Comparison of ENCODE assay signal across 12 mouse cellular contexts in the genomic region with DNA sequence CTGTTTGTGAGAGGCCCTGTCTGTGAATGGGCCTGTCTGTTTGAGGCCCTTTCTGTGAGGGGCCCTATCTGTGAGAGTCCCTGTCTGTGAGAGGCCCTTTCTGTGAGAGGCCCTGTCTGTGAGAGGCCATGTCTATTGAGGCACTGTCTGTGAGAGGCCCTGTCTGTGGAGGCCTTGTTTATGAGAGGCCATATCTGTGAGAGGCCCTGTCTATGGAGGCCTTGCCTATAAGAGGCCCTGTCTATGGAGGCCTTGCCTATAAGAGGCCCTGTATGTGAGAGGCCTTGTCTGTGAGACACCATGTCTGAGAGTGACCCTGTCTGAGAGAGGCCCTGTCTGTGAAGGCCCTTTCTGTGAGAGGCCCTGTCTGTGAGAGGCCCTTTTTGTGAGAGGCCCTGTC. TPM values are rescaled to one million over a fixed set of nuclear protein-coding genes. Genes with fewer than 3 reads are reported as not detected.
DNase-seq lines count a peak whose midpoint lies in the region; ATAC-seq and TF ChIP-seq lines count a peak whose summit lies in the region.
"Had no signal": no experiment of that assay in that cellular context is flagged by ENCODE, and none has a peak within 500 bp of the region (broad histone marks: within the 10 kb centered on the region; RNA-seq: fewer than 3 reads in every experiment).

No protein-coding gene starts in this region.

- no peak overlapping the region for H3K4me3 ChIP-seq in heart, embryonic 12.5 days
- H3K4me3 ChIP-seq in midbrain, embryonic 13.5 days (replicated peaks): no peak overlapping the region
- H3K4me3 ChIP-seq in midbrain, embryonic 16.5 days (ENCODE audit: low read depth, low read length): no peak overlapping the region
- H3K4me3 ChIP-seq in intestine, postnatal 0 days (ENCODE audit: low read depth, low read length): no peak overlapping the region
- no peak overlapping the region for H3K4me3 ChIP-seq in stomach, embryonic 15.5 days (replicated peaks)
- H3K4me3 ChIP-seq in layer of hippocampus, adult 2 months: no peak overlapping the region
- H3K4me3 ChIP-seq: heart, embryonic 15.5 days had no signal

- intact Hi-C loops in heart, postnatal 10 days (cut with DNase I): no loop called here

- H3K27me3 ChIP-seq in heart, embryonic 12.5 days (replicated peaks): no peaks in the 10 kb centered on the region
- H3K27me3 ChIP-seq in midbrain, embryonic 13.5 days: no peaks in the 10 kb centered on the region
- H3K27me3 ChIP-seq in midbrain, embryonic 16.5 days (ENCODE audit: control insufficient read depth, insufficient read depth, low read depth, low read length): no peaks in the 10 kb centered on the region
- H3K27me3 ChIP-seq in intestine, postnatal 0 days (replicated peaks; ENCODE audit: control insufficient read depth, insufficient read depth, low read length): no peaks in the 10 kb centered on the region
- H3K27me3 ChIP-seq in stomach, embryonic 15.5 days (replicated peaks): no peaks in the 10 kb centered on the region
- H3K27me3 ChIP-seq: heart, embryonic 15.5 days had no signal

- TF ChIP-seq CTCF in intestine, postnatal 0 days (IDR thresholded peaks at IDR 0.05; ENCODE audit: low read depth): no peak
- TF ChIP-seq CTCF in layer of hippocampus, adult 2 months (conservative IDR thresholded peaks at IDR 0.05): no peak

- H3K36me3 ChIP-seq in heart, embryonic 12.5 days: peaks cover 27% of the 10 kb centered on the region; the same call in 1 of the 2 replicates
- H3K36me3 ChIP-seq in midbrain, embryonic 13.5 days: peaks cover 39% of the 10 kb centered on the region
- peaks cover 9% of the 10 kb centered on the region; the same call in 1 of the 2 replicates for H3K36me3 ChIP-seq in midbrain, embryonic 16.5 days (ENCODE audit: control insufficient read depth, insufficient read depth, low read length)
- H3K36me3 ChIP-seq in intestine, postnatal 0 days (ENCODE audit: control insufficient read depth, insufficient read depth): peaks cover 17% of the 10 kb centered on the region; the same call in 1 of the 2 replicates
- H3K36me3 ChIP-seq in stomach, embryonic 15.5 days: 0 out of 2 replicates have a peak, but pooled peaks cover under 1% of the 10 kb centered on the region
- H3K36me3 ChIP-seq: heart, embryonic 15.5 days had no signal

- H3K27ac ChIP-seq in heart, embryonic 12.5 days (ENCODE audit: poor library complexity, severe bottlenecking): peak overlapping the region; percentile 63
- H3K27ac ChIP-seq in midbrain, embryonic 13.5 days: 0 out of 2 replicates have a peak overlapping the region, but pooled peaks have one; percentile 25
- H3K27ac ChIP-seq in midbrain, embryonic 16.5 days (ENCODE audit: low read length): no peak overlapping the region
- H3K27ac ChIP-seq in intestine, postnatal 0 days (ENCODE audit: low read depth, low read length): peak overlapping the region; percentile 87
- no peak overlapping the region for H3K27ac ChIP-seq in stomach, embryonic 15.5 days
- no peak overlapping the region for H3K27ac ChIP-seq in layer of hippocampus, adult 2 months
- H3K27ac ChIP-seq: heart, embryonic 15.5 days; macrophage had no signal

- DNase-seq in heart, postnatal 10 days: no peak
- no peak for DNase-seq in layer of hippocampus, adult 2 months (ENCODE audit: low spot score in 2 of 2)
- no peak for DNase-seq in B cell, adult 2 months
- DNase-seq: adrenal gland, postnatal 36 days had no signal

- no peaks in the 10 kb centered on the region for H3K9me3 ChIP-seq in heart, embryonic 12.5 days (replicated peaks)
- no peaks in the 10 kb centered on the region for H3K9me3 ChIP-seq in midbrain, embryonic 13.5 days
- H3K9me3 ChIP-seq in midbrain, embryonic 16.5 days (replicated peaks; ENCODE audit: control insufficient read depth, low read length, poor library complexity, severe bottlenecking): no peaks in the 10 kb centered on the region
- H3K9me3 ChIP-seq in intestine, postnatal 0 days (ENCODE audit: control insufficient read depth): no peaks in the 10 kb centered on the region
- H3K9me3 ChIP-seq in stomach, embryonic 15.5 days: no peaks in the 10 kb centered on the region
- H3K9me3 ChIP-seq: heart, embryonic 15.5 days had no signal

- ATAC-seq in heart, embryonic 12.5 days (ENCODE audit: insufficient number of reproducible peaks, low FRiP score): peak; percentile 62; the same call in 1 of the 2 replicates
- no peak for ATAC-seq in midbrain, embryonic 13.5 days
- ATAC-seq in midbrain, embryonic 16.5 days: no peak
- ATAC-seq in intestine, postnatal 0 days: peak; percentile 91
- peak; percentile 87 for ATAC-seq in stomach, embryonic 15.5 days (ENCODE audit: insufficient read depth, low FRiP score, low read depth)
- ATAC-seq: CD4-positive, CD25-positive, alpha-beta regulatory T cell, adult 4 months had no signal

- H3K4me2 ChIP-seq in heart, embryonic 12.5 days: no peak overlapping the region
- H3K4me2 ChIP-seq in midbrain, embryonic 13.5 days (replicated peaks): no peak overlapping the region
- no peak overlapping the region for H3K4me2 ChIP-seq in midbrain, embryonic 16.5 days (ENCODE audit: low read length)
- H3K4me2 ChIP-seq in intestine, postnatal 0 days (replicated peaks; ENCODE audit: low read depth): no peak overlapping the region
- H3K4me2 ChIP-seq in stomach, embryonic 15.5 days: no peak overlapping the region
- H3K4me2 ChIP-seq: heart, embryonic 15.5 days had no signal

- H3K4me1 ChIP-seq in heart, embryonic 12.5 days (replicated peaks): peaks cover 41% of the 10 kb centered on the region
- H3K4me1 ChIP-seq in midbrain, embryonic 13.5 days (replicated peaks): no peaks in the 10 kb centered on the region
- H3K4me1 ChIP-seq in midbrain, embryonic 16.5 days (ENCODE audit: control insufficient read depth, insufficient read depth, low read length): no peaks in the 10 kb centered on the region
- no peaks in the 10 kb centered on the region for H3K4me1 ChIP-seq in intestine, postnatal 0 days (replicated peaks; ENCODE audit: control insufficient read depth, insufficient read depth, low read length)
- no peaks in the 10 kb centered on the region for H3K4me1 ChIP-seq in stomach, embryonic 15.5 days

- H3K9ac ChIP-seq in heart, embryonic 12.5 days: peak overlapping the region; percentile 45; the same call in 1 of the 2 replicates
- H3K9ac ChIP-seq in midbrain, embryonic 13.5 days (replicated peaks): no peak overlapping the region
- no peak overlapping the region for H3K9ac ChIP-seq in midbrain, embryonic 16.5 days (ENCODE audit: low read depth, low read length)
- H3K9ac ChIP-seq in intestine, postnatal 0 days (ENCODE audit: low read depth, low read length): no peak overlapping the region
- no peak overlapping the region for H3K9ac ChIP-seq in stomach, embryonic 15.5 days
- H3K9ac ChIP-seq: heart, embryonic 15.5 days had no signal

RNA-seq across cellular contexts. Expression of a gene that starts 31.5 kb away (rescaled TPM):
- polyA plus RNA-seq in heart, embryonic 12.5 days (2016; fragmentation: Nextera tagmentation; extraction: Ambion mirVana): 35.9 and 38.6 TPM in 2 replicates
- total RNA-seq in heart, postnatal 10 days (2021): 10 to 100 TPM; 32.7 to 37.3 TPM
- polyA plus RNA-seq in midbrain, embryonic 13.5 days (2015; fragmentation: Nextera tagmentation; extraction: Ambion mirVana): 31.7 and 35.5 TPM in 2 replicates
- polyA plus RNA-seq in midbrain, embryonic 16.5 days (2015; fragmentation: Nextera tagmentation; extraction: Ambion mirVana): 40.3 and 52.8 TPM in 2 replicates
- 20.5 and 23.8 TPM in 2 replicates for polyA plus RNA-seq in intestine, postnatal 0 days (2015; fragmentation: Nextera tagmentation; extraction: Ambion mirVana)
- polyA plus RNA-seq in stomach, embryonic 15.5 days (2015; fragmentation: Nextera tagmentation; extraction: Ambion mirVana): 50.7 and 58.0 TPM in 2 replicates
- 10 to 100 TPM; 83.1 to 85.1 TPM for total RNA-seq in layer of hippocampus, adult 2 months (2021)

RNA-seq across cellular contexts. Expression of a gene that starts 33.1 kb away (rescaled TPM):
- polyA plus RNA-seq in heart, embryonic 12.5 days (2016; fragmentation: Nextera tagmentation; extraction: Ambion mirVana): 57.5 and 57.6 TPM in 2 replicates
- total RNA-seq in heart, postnatal 10 days (2021): 10 to 100 TPM; 37.3 to 38.9 TPM
- polyA plus RNA-seq in midbrain, embryonic 13.5 days (2015; fragmentation: Nextera tagmentation; extraction: Ambion mirVana): 22.5 and 23.6 TPM in 2 replicates
- 45.8 and 49.1 TPM in 2 replicates for polyA plus RNA-seq in midbrain, embryonic 16.5 days (2015; fragmentation: Nextera tagmentation; extraction: Ambion mirVana)
- polyA plus RNA-seq in intestine, postnatal 0 days (2015; fragmentation: Nextera tagmentation; extraction: Ambion mirVana): 39.7 and 40.1 TPM in 2 replicates
- polyA plus RNA-seq in stomach, embryonic 15.5 days (2015; fragmentation: Nextera tagmentation; extraction: Ambion mirVana): 69.8 and 72.8 TPM in 2 replicates
- total RNA-seq in layer of hippocampus, adult 2 months (2021): 10 to 100 TPM; 13.6 to 13.7 TPM

RNA-seq across cellular contexts. Expression of a gene that starts 33.2 kb away (rescaled TPM):
- 60.7 and 64.7 TPM in 2 replicates for polyA plus RNA-seq in heart, embryonic 12.5 days (2016; fragmentation: Nextera tagmentation; extraction: Ambion mirVana)
- total RNA-seq in heart, postnatal 10 days (2021): 10 to 100 TPM; 59.8 to 65.5 TPM
- polyA plus RNA-seq in midbrain, embryonic 13.5 days (2015; fragmentation: Nextera tagmentation; extraction: Ambion mirVana): 88.2 and 91.1 TPM in 2 replicates
- 73.3 and 74.0 TPM in 2 replicates for polyA plus RNA-seq in midbrain, embryonic 16.5 days (2015; fragmentation: Nextera tagmentation; extraction: Ambion mirVana)
- 36.8 and 37.9 TPM in 2 replicates for polyA plus RNA-seq in intestine, postnatal 0 days (2015; fragmentation: Nextera tagmentation; extraction: Ambion mirVana)
- polyA plus RNA-seq in stomach, embryonic 15.5 days (2015; fragmentation: Nextera tagmentation; extraction: Ambion mirVana): 67.3 and 71.6 TPM in 2 replicates
- total RNA-seq in layer of hippocampus, adult 2 months (2021): 10 to 100 TPM; 38.7 TPM

RNA-seq across cellular contexts. Expression of a gene that starts 41.0 kb away (rescaled TPM):
- 27.4 and 30.6 TPM in 2 replicates for polyA plus RNA-seq in heart, embryonic 12.5 days (2016; fragmentation: Nextera tagmentation; extraction: Ambion mirVana)
- total RNA-seq in heart, postnatal 10 days (2021): 100 to 1,000 TPM; 297 to 312 TPM
- 15.4 and 19.9 TPM in 2 replicates for polyA plus RNA-seq in midbrain, embryonic 13.5 days (2015; fragmentation: Nextera tagmentation; extraction: Ambion mirVana)
- 17.1 and 17.5 TPM in 2 replicates for polyA plus RNA-seq in midbrain, embryonic 16.5 days (2015; fragmentation: Nextera tagmentation; extraction: Ambion mirVana)
- 27.6 and 29.3 TPM in 2 replicates for polyA plus RNA-seq in intestine, postnatal 0 days (2015; fragmentation: Nextera tagmentation; extraction: Ambion mirVana)
- 25.6 and 26.6 TPM in 2 replicates for polyA plus RNA-seq in stomach, embryonic 15.5 days (2015; fragmentation: Nextera tagmentation; extraction: Ambion mirVana)
- 10 to 100 TPM; 23.4 to 25.1 TPM for total RNA-seq in layer of hippocampus, adult 2 months (2021)

RNA-seq across cellular contexts. Expression of a gene that starts 47.3 kb away (rescaled TPM):
- polyA plus RNA-seq in heart, embryonic 12.5 days (2016; fragmentation: Nextera tagmentation; extraction: Ambion mirVana): 16.6 and 17.5 TPM in 2 replicates
- 10 to 100 TPM; 23.2 to 26.1 TPM for total RNA-seq in heart, postnatal 10 days (2021)
- polyA plus RNA-seq in midbrain, embryonic 13.5 days (2015; fragmentation: Nextera tagmentation; extraction: Ambion mirVana): 6.8 TPM in 2 replicates
- polyA plus RNA-seq in midbrain, embryonic 16.5 days (2015; fragmentation: Nextera tagmentation; extraction: Ambion mirVana): 6.6 and 7.1 TPM in 2 replicates
- polyA plus RNA-seq in intestine, postnatal 0 days (2015; fragmentation: Nextera tagmentation; extraction: Ambion mirVana): 12.6 and 12.7 TPM in 2 replicates
- 27.5 and 32.8 TPM in 2 replicates for polyA plus RNA-seq in stomach, embryonic 15.5 days (2015; fragmentation: Nextera tagmentation; extraction: Ambion mirVana)
- 1 to 10 TPM; 4.1 to 6.7 TPM for total RNA-seq in layer of hippocampus, adult 2 months (2021)
- polyA plus RNA-seq: CD4-positive, CD25-positive, alpha-beta regulatory T cell, adult 4 months had no signal

Comparison
In these comparisons a context has a peak if more than half of its experiments do, and no peak if none do; other contexts are left out.
1. H3K27ac ChIP-seq: peak in heart, embryonic 12.5 days (single experiment), midbrain, embryonic 13.5 days (single experiment) and intestine, postnatal 0 days (single experiment); none in midbrain, embryonic 16.5 days (single experiment), stomach, embryonic 15.5 days (single experiment) and layer of hippocampus, adult 2 months (single experiment).
2. ATAC-seq: peak in heart, embryonic 12.5 days (single experiment), intestine, postnatal 0 days (single experiment) and stomach, embryonic 15.5 days (single experiment); none in midbrain, embryonic 13.5 days (single experiment) and midbrain, embryonic 16.5 days (single experiment).